Mouse (Mus musculus) myocyte (in vitro differentiated cells): ENCODE data around the gene Nup85.

Source experiments
- CEBPB ChIP-seq: IDR thresholded peaks from 2 replicates; pipeline ENCODE4 v1.6.1; 2011; ENCODE audit warnings: mild to moderate bottlenecking, moderate library complexity; ENCODE audit not compliant: poor library complexity, insufficient read depth, severe bottlenecking
- E2F4 ChIP-seq: IDR thresholded peaks from one replicate; pipeline ENCODE4 v1.6.1; 2011; ENCODE audit warnings: mild to moderate bottlenecking, control low read depth, moderate library complexity; ENCODE audit not compliant: insufficient read depth
- MAX ChIP-seq: IDR thresholded peaks from one replicate; pipeline ENCODE4 v1.6.1; 2011; ENCODE audit warnings: low read depth, mild to moderate bottlenecking, control low read depth
- MYOD1 ChIP-seq, 3 experiments: IDR thresholded peaks; one replicate each; pipeline ENCODE4 v1.6.1; 2011; ENCODE audit warnings: control low read depth in 2 of 3, low read depth in 2 of 3, mild to moderate bottlenecking in 2 of 3, moderate library complexity in 1 of 3; ENCODE audit not compliant: insufficient read length in 2 of 3, control insufficient read depth in 1 of 3
- MYOG ChIP-seq, 3 experiments: IDR thresholded peaks; one replicate each; pipeline ENCODE4 v1.6.1; 2011; ENCODE audit warnings: control low read depth in 2 of 3, low read depth in 2 of 3, mild to moderate bottlenecking in 2 of 3; ENCODE audit not compliant: insufficient read length in 2 of 3, control insufficient read depth in 1 of 3, insufficient read depth in 1 of 3
- POLR2A ChIP-seq: IDR thresholded peaks from one replicate; pipeline ENCODE4 v1.6.1; 2011; ENCODE audit warnings: low read depth, mild to moderate bottlenecking, control low read depth, moderate library complexity; ENCODE audit not compliant: insufficient read length
- POLR2AphosphoS2 ChIP-seq: IDR thresholded peaks from one replicate; pipeline ENCODE4 v1.6.1; 2011; ENCODE audit warnings: low read depth, control low read depth; ENCODE audit not compliant: insufficient read length
- REST ChIP-seq: IDR thresholded peaks from one replicate; pipeline ENCODE4 v1.6.1; 2011; ENCODE audit warnings: mild to moderate bottlenecking, control low read depth, moderate library complexity; ENCODE audit not compliant: insufficient read depth, insufficient read length
- SRF ChIP-seq: IDR thresholded peaks from one replicate; pipeline ENCODE4 v1.6.1; 2011; ENCODE audit warnings: low read depth; ENCODE audit not compliant: control insufficient read depth, insufficient read length
- TCF12 ChIP-seq: IDR thresholded peaks from one replicate; pipeline ENCODE4 v1.6.1; 2011; ENCODE audit warnings: mild to moderate bottlenecking, control low read depth; ENCODE audit not compliant: poor library complexity, insufficient read depth, severe bottlenecking
- USF1 ChIP-seq: IDR thresholded peaks from one replicate; pipeline ENCODE4 v1.6.1; 2011; ENCODE audit warnings: low read depth, mild to moderate bottlenecking, control low read depth, moderate library complexity

DNA sequence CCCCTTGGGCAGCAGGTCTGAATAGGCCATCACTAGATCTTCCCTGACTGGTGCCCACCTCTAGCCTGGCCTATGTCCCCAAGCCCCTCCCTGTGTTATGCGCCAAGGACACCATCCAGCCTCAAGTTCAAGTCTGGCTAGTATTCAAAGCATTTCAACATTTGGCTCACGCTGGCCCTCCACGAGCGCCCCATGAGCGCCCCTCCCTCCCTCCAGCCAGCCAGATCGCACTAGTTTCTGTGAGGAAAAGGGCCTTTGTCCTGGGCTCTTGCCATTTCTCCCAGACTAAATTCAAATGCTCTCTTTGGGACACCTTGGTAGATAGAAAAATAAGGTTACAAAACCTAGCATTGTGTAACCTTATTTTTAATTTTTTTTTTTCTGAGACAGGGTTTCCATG, 51.6 kb downstream of the Nup85 start:
- TF ChIP-seq MYOG (IDR thresholded peaks at IDR 0.05; ENCODE audit: control insufficient read depth in 1 of 3, insufficient read depth in 1 of 3, insufficient read length in 2 of 3, low read depth in 2 of 3) (no peak), POLR2A (no peak), E2F4 (no peak), USF1 (no peak), MYOD1 (IDR thresholded peaks at IDR 0.05; ENCODE audit: control insufficient read depth in 1 of 3, insufficient read length in 2 of 3, low read depth in 2 of 3) (no peak), TCF12 (no peak), MAX (no peak), POLR2AphosphoS2 (no peak), CEBPB (no peak), SRF (no peak), REST (no peak)
